Mouse (Mus musculus): ENCODE data around the gene Ccl4. TPM values are rescaled to one million over a fixed set of nuclear protein-coding genes. Genes with fewer than 3 reads are reported as not detected.

Ccl4 gene
- polyA plus RNA-seq, 1 experiment = not detected

DNA sequence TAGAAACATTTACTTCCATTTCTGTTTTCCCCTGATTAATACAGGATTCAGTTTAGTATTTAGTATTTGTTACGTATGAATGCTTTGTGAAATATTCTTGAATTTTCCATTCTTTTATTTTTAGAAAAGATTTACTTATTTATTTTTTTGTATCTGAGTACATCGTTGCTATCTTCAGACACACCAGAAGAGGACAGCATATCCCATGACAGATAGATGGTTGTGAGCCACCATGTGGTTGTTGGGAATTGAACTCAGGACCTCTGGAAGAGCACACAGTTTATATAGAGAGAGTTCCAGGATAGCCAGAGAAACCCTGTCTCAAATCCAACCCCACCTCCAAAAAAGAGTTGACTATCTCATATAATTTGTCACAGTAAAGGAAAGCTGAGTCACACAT, 27.5 kb upstream of the Ccl4 start:
- no peak overlapping the region for H3K4me3 ChIP-seq (replicated peaks)
- no peaks in the 10 kb centered on the region for H3K9me3 ChIP-seq (ENCODE audit: control insufficient read depth, low read length)
- no peaks in the 10 kb centered on the region for H3K27me3 ChIP-seq (ENCODE audit: control insufficient read depth)
- no peak for TF ChIP-seq TAL1 (IDR thresholded peaks at IDR 0.05; ENCODE audit: low read length)
- TF ChIP-seq GATA1 (IDR thresholded peaks at IDR 0.05; ENCODE audit: low read length) = no peak
- H3K4me1 ChIP-seq (ENCODE audit: control insufficient read depth) = no peaks in the 10 kb centered on the region
- no peaks in the 10 kb centered on the region for H3K36me3 ChIP-seq (ENCODE audit: control insufficient read depth)

DNA sequence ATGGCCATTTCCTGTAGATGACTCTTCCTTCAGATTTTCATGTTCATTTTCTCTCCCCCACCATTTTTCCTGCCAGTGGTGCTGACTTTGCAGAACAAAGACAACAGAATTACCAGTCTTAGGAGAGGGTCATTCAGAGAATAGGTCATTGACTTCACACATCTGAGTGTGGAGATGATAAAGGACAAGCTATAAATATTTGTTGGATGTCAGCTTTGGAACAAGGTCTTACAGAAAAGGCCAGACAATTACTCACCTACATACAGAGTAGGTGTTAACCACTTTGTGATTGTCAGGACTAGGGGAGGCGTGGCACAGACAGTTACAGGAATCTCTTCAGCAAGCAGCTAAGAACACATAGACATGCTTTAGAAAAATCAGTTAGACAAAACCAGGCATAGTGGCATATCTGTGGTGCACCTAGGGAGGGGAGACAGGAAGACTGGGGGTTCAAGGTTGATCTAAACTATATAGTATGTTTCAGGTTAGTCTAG, 25.6 kb upstream of the Ccl4 start:
- H3K4me1 ChIP-seq (ENCODE audit: control insufficient read depth) = no peaks in the 10 kb centered on the region
- H3K9me3 ChIP-seq (ENCODE audit: control insufficient read depth, low read length) = no peaks in the 10 kb centered on the region
- H3K36me3 ChIP-seq (ENCODE audit: control insufficient read depth) = no peaks in the 10 kb centered on the region
- TF ChIP-seq TAL1 (IDR thresholded peaks at IDR 0.05; ENCODE audit: low read length) = no peak
- no peak for TF ChIP-seq GATA1 (IDR thresholded peaks at IDR 0.05; ENCODE audit: low read length)
- no peaks in the 10 kb centered on the region for H3K27me3 ChIP-seq (ENCODE audit: control insufficient read depth)
- no peak overlapping the region for H3K4me3 ChIP-seq (replicated peaks)

DNA sequence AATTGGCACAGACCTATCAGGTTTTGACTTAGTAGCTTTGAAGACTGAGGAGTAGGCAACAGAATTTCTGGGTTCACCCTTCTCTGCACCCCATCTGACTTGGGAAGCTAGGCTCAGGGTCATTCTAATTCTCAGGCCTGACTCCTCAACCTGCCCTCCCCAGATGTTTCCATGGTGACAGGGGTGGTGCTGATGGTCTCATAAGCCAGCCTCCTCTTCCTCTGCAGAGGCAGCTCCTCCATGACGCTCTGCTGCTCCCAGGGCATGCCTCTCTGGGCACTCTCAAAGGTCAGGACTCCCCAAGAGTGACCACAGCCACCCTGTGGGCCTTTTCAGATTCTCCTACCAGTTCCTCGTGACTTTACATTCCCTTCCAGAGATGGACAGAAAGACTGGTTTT, 23.4 kb upstream of the Ccl4 start:
- no peaks in the 10 kb centered on the region for H3K36me3 ChIP-seq (ENCODE audit: control insufficient read depth)
- no peak for TF ChIP-seq GATA1 (IDR thresholded peaks at IDR 0.05; ENCODE audit: low read length)
- no peak for TF ChIP-seq TAL1 (IDR thresholded peaks at IDR 0.05; ENCODE audit: low read length)
- no peaks in the 10 kb centered on the region for H3K4me1 ChIP-seq (ENCODE audit: control insufficient read depth)
- no peak overlapping the region for H3K4me3 ChIP-seq (replicated peaks)
- H3K9me3 ChIP-seq (ENCODE audit: control insufficient read depth, low read length) = no peaks in the 10 kb centered on the region
- H3K27me3 ChIP-seq (ENCODE audit: control insufficient read depth) = no peaks in the 10 kb centered on the region

DNA sequence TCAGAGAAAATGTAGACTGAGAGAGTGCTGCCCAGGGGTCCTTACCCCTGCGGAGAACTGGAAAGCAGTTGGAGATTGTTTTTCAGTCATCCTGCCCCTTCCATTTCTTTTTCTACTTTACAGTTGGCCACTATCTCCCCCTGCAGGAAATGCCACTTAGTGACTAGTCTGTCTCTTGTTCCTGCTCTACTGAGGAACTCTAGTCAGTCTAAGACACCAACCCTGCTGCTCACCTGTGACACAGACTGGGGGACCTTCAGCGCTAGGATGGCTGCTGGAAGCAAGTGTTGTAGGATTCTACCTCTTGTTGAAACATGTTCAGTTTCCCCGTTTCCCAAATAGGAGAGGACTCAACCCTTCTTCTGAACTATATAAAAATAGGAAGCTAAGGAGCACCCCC, 22.9 kb upstream of the Ccl4 start:
- no peak for TF ChIP-seq TAL1 (IDR thresholded peaks at IDR 0.05; ENCODE audit: low read length)
- no peak for TF ChIP-seq GATA1 (IDR thresholded peaks at IDR 0.05; ENCODE audit: low read length)
- Histone ChIP-seq H3K4me3 (replicated peaks) (no peak overlapping the region), H3K36me3 (ENCODE audit: control insufficient read depth) (no peaks in the 10 kb centered on the region), H3K27me3 (ENCODE audit: control insufficient read depth) (no peaks in the 10 kb centered on the region), H3K9me3 (ENCODE audit: control insufficient read depth, low read length) (no peaks in the 10 kb centered on the region), H3K4me1 (ENCODE audit: control insufficient read depth) (no peaks in the 10 kb centered on the region)

DNA sequence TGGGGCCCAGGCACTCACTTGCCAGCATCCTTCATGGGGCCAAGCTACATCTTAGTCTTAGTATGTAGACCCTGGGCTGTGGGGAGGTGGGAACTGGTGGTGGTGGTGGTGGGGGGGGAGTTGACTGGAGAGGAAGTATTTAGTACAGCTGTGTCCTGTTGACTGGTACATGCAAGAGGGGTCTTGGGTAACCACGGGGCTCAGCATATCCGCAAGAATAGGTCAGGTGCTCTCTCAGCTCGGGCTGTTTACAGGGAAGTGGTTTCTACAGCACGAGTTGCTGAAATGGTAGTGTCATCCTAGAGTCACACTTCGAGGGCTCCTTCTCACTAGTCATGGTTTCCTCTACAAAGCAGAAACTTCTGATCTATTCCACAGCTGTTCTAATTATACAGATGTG, 22.2 kb upstream of the Ccl4 start:
- TF ChIP-seq GATA1 (IDR thresholded peaks at IDR 0.05; ENCODE audit: low read length) (no peak), TAL1 (IDR thresholded peaks at IDR 0.05; ENCODE audit: low read length) (no peak)
- Histone ChIP-seq H3K9me3 (ENCODE audit: control insufficient read depth, low read length) (no peaks in the 10 kb centered on the region), H3K4me1 (ENCODE audit: control insufficient read depth) (no peaks in the 10 kb centered on the region), H3K36me3 (ENCODE audit: control insufficient read depth) (no peaks in the 10 kb centered on the region), H3K27me3 (ENCODE audit: control insufficient read depth) (no peaks in the 10 kb centered on the region), H3K4me3 (replicated peaks) (no peak overlapping the region)

DNA sequence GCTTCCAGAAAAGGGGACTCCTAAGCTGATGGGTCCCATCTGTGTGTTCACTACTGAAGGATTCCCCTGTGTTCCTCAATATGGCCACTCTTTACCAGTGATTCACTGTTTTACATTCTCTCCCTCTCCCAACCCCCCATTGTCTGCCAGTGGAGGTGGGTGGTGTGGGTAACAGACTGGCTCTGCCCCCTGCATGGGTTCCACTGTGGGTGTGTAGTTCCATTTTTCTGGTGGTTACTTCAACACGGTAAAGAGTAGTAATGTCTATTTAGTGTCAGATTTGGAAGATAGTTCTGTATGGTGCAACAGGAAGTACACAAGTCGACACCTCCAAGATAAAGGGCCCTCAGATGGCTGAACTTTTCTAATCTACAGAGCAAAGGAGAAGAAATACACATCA, 21.2 kb upstream of the Ccl4 start:
- Histone ChIP-seq H3K36me3 (ENCODE audit: control insufficient read depth) (no peaks in the 10 kb centered on the region), H3K4me1 (ENCODE audit: control insufficient read depth) (no peaks in the 10 kb centered on the region), H3K27me3 (ENCODE audit: control insufficient read depth) (no peaks in the 10 kb centered on the region), H3K9me3 (ENCODE audit: control insufficient read depth, low read length) (no peaks in the 10 kb centered on the region), H3K4me3 (replicated peaks) (no peak overlapping the region)
- TF ChIP-seq TAL1 (IDR thresholded peaks at IDR 0.05; ENCODE audit: low read length) (no peak), GATA1 (IDR thresholded peaks at IDR 0.05; ENCODE audit: low read length) (no peak)

DNA sequence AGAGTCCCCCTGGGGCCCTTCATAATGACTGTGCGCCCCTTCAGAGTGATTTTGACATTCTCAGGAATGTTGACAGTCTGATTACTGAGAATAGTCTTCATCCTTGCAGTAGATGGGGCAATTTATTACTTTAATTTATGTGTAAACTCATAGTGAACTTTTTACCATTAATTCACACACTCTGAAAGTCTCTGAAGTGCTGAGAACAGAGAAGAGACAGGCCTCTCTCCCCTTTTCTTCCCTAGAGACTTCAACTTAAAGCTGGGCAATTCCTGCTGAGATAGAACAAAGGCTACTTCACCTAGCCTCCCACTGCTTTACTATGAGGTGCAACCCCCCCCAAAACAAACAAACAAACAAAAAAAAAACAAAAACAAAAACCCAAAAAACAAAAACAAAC, 16.9 kb upstream of the Ccl4 start, which contains the start of gene Rpl9-ps1:
Gene Rpl9-ps1 (minus strand): TSS at position 101 of the 400 bp plus-strand sequence.
- H3K4me3 ChIP-seq (replicated peaks) = no peak within 1 kb of the TSS
- H3K36me3 ChIP-seq (ENCODE audit: control insufficient read depth) = no peaks in the 10 kb centered on the region
- TF ChIP-seq TAL1 (IDR thresholded peaks at IDR 0.05; ENCODE audit: low read length) (no peak), GATA1 (IDR thresholded peaks at IDR 0.05; ENCODE audit: low read length) (no peak)
- H3K9me3 ChIP-seq (ENCODE audit: control insufficient read depth, low read length) = no peaks in the 10 kb centered on the region
- H3K4me1 ChIP-seq (ENCODE audit: control insufficient read depth) = no peaks in the 10 kb centered on the region
- no peaks in the 10 kb centered on the region for H3K27me3 ChIP-seq (ENCODE audit: control insufficient read depth)

DNA sequence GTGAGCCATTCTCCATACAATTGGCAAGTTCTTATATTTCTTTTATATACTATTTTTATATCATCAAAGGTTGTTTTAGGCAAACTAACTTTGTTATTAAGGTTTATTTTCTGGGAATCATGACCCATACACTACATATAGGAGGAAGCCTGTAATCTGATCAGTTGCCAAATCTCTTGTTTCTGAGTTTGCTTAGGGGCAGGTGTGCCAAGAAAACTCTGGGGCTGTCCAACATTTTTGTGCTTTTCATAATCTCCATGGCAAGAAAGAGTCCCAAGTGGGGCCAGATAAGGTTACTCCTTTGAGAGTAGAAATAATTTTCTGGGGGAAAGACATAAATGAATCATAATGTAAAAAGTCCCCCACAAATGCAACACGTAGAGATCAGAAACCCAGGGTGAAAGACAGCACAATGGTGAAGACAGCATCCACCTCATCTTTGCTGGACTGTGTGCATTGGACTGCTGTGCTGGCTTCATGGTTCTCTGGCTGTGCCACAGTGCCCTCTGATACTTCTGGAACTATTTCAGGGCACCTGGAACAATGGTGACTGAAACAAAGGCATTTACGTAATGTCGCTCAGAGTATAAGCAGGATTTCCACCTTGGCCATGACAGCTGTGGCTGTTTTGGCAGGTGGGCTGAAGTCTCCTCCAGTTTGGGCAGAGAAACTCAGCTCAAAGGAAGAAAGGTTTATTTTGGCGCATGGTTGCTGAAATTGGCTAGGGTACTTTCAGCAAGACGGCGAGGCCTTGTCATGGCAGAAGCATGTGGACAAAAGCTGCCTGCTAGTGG, 15.8 kb upstream of the Ccl4 start:
- no peak overlapping the region for H3K4me3 ChIP-seq (replicated peaks)
- H3K36me3 ChIP-seq (ENCODE audit: control insufficient read depth) = no peaks in the 10 kb centered on the region
- H3K9me3 ChIP-seq (ENCODE audit: control insufficient read depth, low read length) = no peaks in the 10 kb centered on the region
- TF ChIP-seq GATA1 (IDR thresholded peaks at IDR 0.05; ENCODE audit: low read length) (no peak), TAL1 (IDR thresholded peaks at IDR 0.05; ENCODE audit: low read length) (no peak)
- H3K4me1 ChIP-seq (ENCODE audit: control insufficient read depth) = no peaks in the 10 kb centered on the region
- no peaks in the 10 kb centered on the region for H3K27me3 ChIP-seq (ENCODE audit: control insufficient read depth)

DNA sequence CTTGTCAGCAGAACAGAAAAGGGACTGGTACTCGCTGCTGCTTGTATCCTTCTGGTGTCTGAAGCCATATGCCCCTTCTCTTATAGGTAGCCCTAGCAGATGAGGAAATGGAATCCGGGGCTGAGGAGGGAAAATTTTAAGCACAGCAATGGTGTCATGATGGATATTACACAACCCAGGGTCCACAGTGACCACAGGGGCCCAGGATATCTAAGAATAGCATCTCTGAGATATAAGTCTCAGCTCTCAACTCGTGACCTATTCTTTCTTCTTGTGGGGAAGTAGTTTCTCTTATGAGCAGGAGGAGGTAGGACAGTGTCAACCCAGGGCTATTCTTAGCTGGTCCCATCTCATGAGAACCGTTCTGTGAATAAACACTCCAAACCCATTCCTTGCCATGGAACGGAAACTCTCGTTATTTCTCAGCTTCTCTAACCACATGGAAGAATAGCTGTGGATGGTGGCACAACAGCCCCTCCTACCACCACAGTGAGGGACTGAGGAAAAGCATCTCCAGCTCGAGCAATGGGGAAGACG, 13.0 kb upstream of the Ccl4 start, which contains the start of gene Ccl3:
Gene Ccl3 (minus strand): TSS at position 51 of the 537 bp plus-strand sequence.
- Histone ChIP-seq H3K4me1 (ENCODE audit: control insufficient read depth) (no peaks in the 10 kb centered on the region), H3K9me3 (ENCODE audit: control insufficient read depth, low read length) (no peaks in the 10 kb centered on the region), H3K36me3 (ENCODE audit: control insufficient read depth) (no peaks in the 10 kb centered on the region), H3K4me3 (replicated peaks) (no peak within 1 kb of the TSS), H3K27me3 (ENCODE audit: control insufficient read depth) (no peaks in the 10 kb centered on the region)
- TF ChIP-seq GATA1 (IDR thresholded peaks at IDR 0.05; ENCODE audit: low read length) (no peak), TAL1 (IDR thresholded peaks at IDR 0.05; ENCODE audit: low read length) (no peak)

Data from erythroblast, embryonic 14.5 days (primary cell).